Mouse (Mus musculus) cerebellum, postnatal 14 days (tissue): ENCODE data around the gene Leng1.
A peak's percentile ranks its signal among the peaks of the same experiment; 100 is the strongest.
"Not testable (repeated sequence)": the region's sequence is repeated elsewhere in the genome, so short reads cannot be mapped to it uniquely, and the experiment has no call there.

Experiments
- DNase-seq, 2 experiments: peaks; one replicate each; pipeline ENCODE4 v3.0.0; 2021; ENCODE audit warnings: mixed read lengths in 2 of 2

Leng1 gene

GRCm38 (mm10) chr7:3665215-3666114 lies at the start of gene Leng1:
Leng1 (minus strand) TSS chr7:3665840.
- DNase-seq, result peak; percentile 97 to 98

- DNase-seq, result peak in 1 of 2 experiments; percentile 0
Measured at GRCm38 (mm10) chr7:3715249-3715648, 49.6 kb upstream of the Leng1 start.

GRCm38 (mm10) chr7:3712264-3712942 lies 46.8 kb upstream of the Leng1 start:
- DNase-seq, result peak in 1 of 2 experiments; percentile 0

- no peak for DNase-seq
Measured at GRCm38 (mm10) chr7:3709000-3709399, 43.4 kb upstream of the Leng1 start.

GRCm38 (mm10) chr7:3708447-3708980 lies 42.9 kb upstream of the Leng1 start:
- DNase-seq, result not testable (repeated sequence)

- no peak for DNase-seq
Measured at GRCm38 (mm10) chr7:3707568-3708413, 42.2 kb upstream of the Leng1 start.

GRCm38 (mm10) chr7:3707027-3707426 lies 41.4 kb upstream of the Leng1 start:
- no peak for DNase-seq

- DNase-seq, result no peak
Measured at GRCm38 (mm10) chr7:3706343-3706934, 40.8 kb upstream of the Leng1 start.

GRCm38 (mm10) chr7:3705911-3706310 lies 40.3 kb upstream of the Leng1 start:
- DNase-seq, result peak in 1 of 2 experiments; percentile 7

- DNase-seq, result peak in 1 of 2 experiments; percentile 11
Measured at GRCm38 (mm10) chr7:3705461-3705860, 39.8 kb upstream of the Leng1 start.

- DNase-seq, result no peak
Measured at GRCm38 (mm10) chr7:3704475-3704874, 38.8 kb upstream of the Leng1 start.

GRCm38 (mm10) chr7:3703879-3704441 lies 38.3 kb upstream of the Leng1 start, which contains the start of gene Rps9:
Rps9 (plus strand) TSS chr7:3703993.
- peak; percentile 98 for DNase-seq

- DNase-seq, result no peak
Measured at GRCm38 (mm10) chr7:3703148-3703878, 37.7 kb upstream of the Leng1 start.

- DNase-seq, result no peak
Measured at GRCm38 (mm10) chr7:3698471-3698870, 32.8 kb upstream of the Leng1 start.

GRCm38 (mm10) chr7:3694949-3695305 lies 29.3 kb upstream of the Leng1 start:
- peak; percentile 38 to 41 for DNase-seq

- peak; percentile 58 to 67 for DNase-seq
Measured at GRCm38 (mm10) chr7:3694076-3694948, 28.7 kb upstream of the Leng1 start.

GRCm38 (mm10) chr7:3693809-3694075 lies 28.1 kb upstream of the Leng1 start:
- no peak for DNase-seq

GRCm38 (mm10) chr7:3692987-3693808 lies 27.6 kb upstream of the Leng1 start, which contains the start of gene Mboat7:
Mboat7 (minus strand) TSS chr7:3693523.
- peak; percentile 98 to 99 for DNase-seq

- DNase-seq, result no peak
Measured at GRCm38 (mm10) chr7:3692382-3692986, 26.8 kb upstream of the Leng1 start, which contains the start of gene Tsen34. Tsen34 (plus strand) TSS chr7:3692863.
